Mouse (Mus musculus): ENCODE measurements around the gene Pdcd2l. TPM values are rescaled to one million over a fixed set of nuclear protein-coding genes. Genes with fewer than 3 reads are reported as not detected.

Pdcd2l gene
- total and polyA plus RNA-seq, 2 experiments from 2014 or later, result 37.6 to 65.7 TPM

DNA sequence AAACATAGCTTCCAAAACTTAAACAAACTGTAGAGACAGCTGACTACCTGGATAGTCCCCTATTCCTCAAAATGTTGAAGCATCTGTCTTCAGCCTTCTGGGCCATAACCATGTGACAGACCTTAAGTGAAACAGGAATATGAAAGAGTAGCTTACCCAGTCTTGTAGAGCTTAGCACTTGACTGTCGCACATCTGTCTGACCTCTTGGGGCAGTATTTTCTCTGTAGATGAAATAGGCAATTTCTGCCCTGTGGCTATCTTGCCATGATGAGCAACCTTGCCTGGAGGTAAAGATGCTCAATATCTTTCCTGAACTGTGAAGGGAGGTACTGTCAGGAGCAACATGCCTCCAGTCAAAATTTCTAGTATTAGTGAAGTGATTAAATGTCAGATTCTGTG is 24.2 kb downstream of the Pdcd2l start:
- TF ChIP-seq CTCF (IDR thresholded peaks at IDR 0.05; ENCODE audit: low read depth), result no peak
- no peak for DNase-seq (ENCODE audit: low spot score)

GRCm38 (mm10) chr7:34169454-34169853 is 27.0 kb downstream of the Pdcd2l start, which contains the start of gene Uba2:
TSS of gene Uba2 (minus strand) at chr7:34169599.
- peak within 1 kb of the TSS; percentile 84 for H3K27ac ChIP-seq
- H3K4me2 ChIP-seq (ENCODE audit: low read depth, low read length), result peak within 1 kb of the TSS; percentile 76
- TF ChIP-seq CTCF (IDR thresholded peaks at IDR 0.05; ENCODE audit: low read depth), result no peak
- H3K36me3 ChIP-seq (ENCODE audit: insufficient read depth, low read length), result peaks cover 5% of the 10 kb centered on the region; the same call in 1 of the 2 replicates
- no peak for ATAC-seq
- H3K9ac ChIP-seq (replicated peaks; ENCODE audit: low read length), result peak within 1 kb of the TSS; percentile 81
- H3K9me3 ChIP-seq (ENCODE audit: low read length), result no peaks in the 10 kb centered on the region
- H3K4me1 ChIP-seq (ENCODE audit: insufficient read depth, low read length), result no peaks in the 10 kb centered on the region
- WGBS, result 80% methylated on average over 3 of the region's 3 CpGs
- no peaks in the 10 kb centered on the region for H3K27me3 ChIP-seq (ENCODE audit: insufficient read depth, low read length)
- peak within 1 kb of the TSS; percentile 98 for H3K4me3 ChIP-seq (ENCODE audit: low read length)
- no peak for DNase-seq (ENCODE audit: low spot score)

More for the DNA sequence above, 24.2 kb downstream of the Pdcd2l start:
- no peak overlapping the region for H3K9ac ChIP-seq (replicated peaks; ENCODE audit: low read length)
- H3K27me3 ChIP-seq (ENCODE audit: insufficient read depth, low read length), result no peaks in the 10 kb centered on the region
- H3K4me1 ChIP-seq (ENCODE audit: insufficient read depth, low read length), result no peaks in the 10 kb centered on the region
- no peak overlapping the region for H3K4me2 ChIP-seq (ENCODE audit: low read depth, low read length)
- ATAC-seq, result no peak
- H3K36me3 ChIP-seq (ENCODE audit: insufficient read depth, low read length), result no peaks in the 10 kb centered on the region
- no peak overlapping the region for H3K4me3 ChIP-seq (ENCODE audit: low read length)
- no peaks in the 10 kb centered on the region for H3K9me3 ChIP-seq (ENCODE audit: low read length)
- 59% methylated on average over 1 of the region's 1 CpGs for WGBS
- no peak overlapping the region for H3K27ac ChIP-seq

DNA sequence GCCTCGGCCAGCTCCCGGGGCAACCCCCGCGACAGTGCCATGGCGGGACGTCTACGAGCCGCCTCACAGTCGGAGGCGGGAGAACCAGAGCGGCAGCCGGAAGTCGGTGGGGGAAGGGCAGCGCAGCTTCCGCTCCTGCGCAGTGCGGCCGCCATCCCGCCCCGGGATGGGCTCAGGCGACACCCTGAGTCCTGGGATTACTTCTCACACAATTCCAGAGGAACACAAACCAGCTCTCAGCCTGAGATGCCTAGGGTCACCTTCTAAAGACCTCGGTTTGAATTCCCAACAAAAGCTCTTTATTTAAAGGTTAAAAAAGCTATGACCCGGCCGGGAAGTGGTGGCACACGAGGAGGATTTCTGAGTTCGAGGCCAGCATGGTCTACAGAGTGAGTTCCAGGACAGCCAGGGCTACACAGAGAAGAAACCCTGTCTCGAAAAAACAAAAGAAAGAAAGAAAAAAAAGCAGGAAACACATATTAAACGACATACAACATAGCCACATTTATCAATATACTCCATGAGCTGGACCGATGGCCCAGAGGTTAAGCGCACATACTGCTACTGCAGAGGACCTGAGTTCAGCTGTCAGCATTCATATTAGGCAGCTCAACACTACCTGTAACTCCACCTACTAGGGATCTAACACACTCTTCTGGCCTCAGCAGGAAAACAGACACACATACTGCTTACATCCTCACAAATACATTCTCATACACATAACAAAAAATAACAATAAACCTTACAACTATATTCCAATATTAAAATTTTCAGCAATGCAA is 27.8 kb downstream of the Pdcd2l start:
- H3K27me3 ChIP-seq (ENCODE audit: insufficient read depth, low read length), result no peaks in the 10 kb centered on the region
- peak; percentile 97 for ATAC-seq
- no peaks in the 10 kb centered on the region for H3K4me1 ChIP-seq (ENCODE audit: insufficient read depth, low read length)
- 10% methylated on average over 30 of the region's 30 CpGs for WGBS
- peaks cover 9% of the 10 kb centered on the region for H3K36me3 ChIP-seq (ENCODE audit: insufficient read depth, low read length)
- H3K4me3 ChIP-seq (ENCODE audit: low read length), result peak overlapping the region; percentile 98
- no peak for TF ChIP-seq CTCF (IDR thresholded peaks at IDR 0.05; ENCODE audit: low read depth)
- peak overlapping the region; percentile 81 for H3K9ac ChIP-seq (replicated peaks; ENCODE audit: low read length)
- H3K4me2 ChIP-seq (ENCODE audit: low read depth, low read length), result peak overlapping the region; percentile 76
- no peaks in the 10 kb centered on the region for H3K9me3 ChIP-seq (ENCODE audit: low read length)
- peak; percentile 94 for DNase-seq (ENCODE audit: low spot score)
- H3K27ac ChIP-seq, result peak overlapping the region; percentile 84

- TF ChIP-seq CTCF (IDR thresholded peaks at IDR 0.05; ENCODE audit: low read depth), result no peak
- Histone ChIP-seq H3K36me3 (ENCODE audit: insufficient read depth, low read length) (peaks cover 16% of the 10 kb centered on the region), H3K27me3 (ENCODE audit: insufficient read depth, low read length) (no peaks in the 10 kb centered on the region), H3K4me1 (ENCODE audit: insufficient read depth, low read length) (no peaks in the 10 kb centered on the region), H3K9me3 (ENCODE audit: low read length) (no peaks in the 10 kb centered on the region), H3K9ac (replicated peaks; ENCODE audit: low read length) (peak overlapping the region; percentile 81), H3K27ac (peak overlapping the region; percentile 84), H3K4me2 (ENCODE audit: low read depth, low read length) (peak overlapping the region; percentile 76), H3K4me3 (ENCODE audit: low read length) (peak overlapping the region; percentile 98)
- WGBS, result under 1% methylated on average over 54 of the region's 54 CpGs
- ATAC-seq (peak; percentile 7), DNase-seq (ENCODE audit: low spot score) (peak; percentile 25)
These were observed 28.5 kb downstream of the Pdcd2l start for GRCm38 (mm10) chr7:34167766-34168469.

- Histone ChIP-seq H3K9ac (replicated peaks; ENCODE audit: low read length) (no peak overlapping the region), H3K36me3 (ENCODE audit: insufficient read depth, low read length) (peaks cover 26% of the 10 kb centered on the region), H3K27me3 (ENCODE audit: insufficient read depth, low read length) (no peaks in the 10 kb centered on the region), H3K4me3 (ENCODE audit: low read length) (no peak overlapping the region), H3K4me1 (ENCODE audit: insufficient read depth, low read length) (no peaks in the 10 kb centered on the region), H3K4me2 (ENCODE audit: low read depth, low read length) (peak overlapping the region; percentile 14; the same call in 1 of the 2 replicates), H3K9me3 (ENCODE audit: low read length) (no peaks in the 10 kb centered on the region), H3K27ac (no peak overlapping the region)
- peak; percentile 28 for DNase-seq (ENCODE audit: low spot score)
- ATAC-seq, result no peak
- peak; percentile 47 for TF ChIP-seq CTCF (IDR thresholded peaks at IDR 0.05; ENCODE audit: low read depth)
- 51% methylated on average over 4 of the region's 4 CpGs for WGBS
These were observed 29.6 kb downstream of the Pdcd2l start for GRCm38 (mm10) chr7:34166850-34167249.

- TF ChIP-seq CTCF (IDR thresholded peaks at IDR 0.05; ENCODE audit: low read depth), result no peak
- H3K4me3 ChIP-seq (ENCODE audit: low read length), result no peak overlapping the region
- H3K4me1 ChIP-seq (ENCODE audit: insufficient read depth, low read length), result no peaks in the 10 kb centered on the region
- no peak for DNase-seq (ENCODE audit: low spot score)
- no peak overlapping the region for H3K9ac ChIP-seq (replicated peaks; ENCODE audit: low read length)
- 80% methylated on average over 3 of the region's 3 CpGs for WGBS
- H3K27ac ChIP-seq, result no peak overlapping the region
- no peak overlapping the region for H3K4me2 ChIP-seq (ENCODE audit: low read depth, low read length)
- ATAC-seq, result no peak
- peaks cover 35% of the 10 kb centered on the region for H3K36me3 ChIP-seq (ENCODE audit: insufficient read depth, low read length)
- no peaks in the 10 kb centered on the region for H3K9me3 ChIP-seq (ENCODE audit: low read length)
- H3K27me3 ChIP-seq (ENCODE audit: insufficient read depth, low read length), result no peaks in the 10 kb centered on the region
These were observed 30.5 kb downstream of the Pdcd2l start for GRCm38 (mm10) chr7:34165999-34166398.
